Mouse (Mus musculus): ENCODE results near the gene Gpx3.

- TF ChIP-seq CTCF (IDR thresholded peaks at IDR 0.05; ENCODE audit: control insufficient read depth, insufficient read depth, insufficient read length) (no peak), CEBPB (IDR thresholded peaks at IDR 0.05; ENCODE audit: low read depth) (no peak), USF1 (IDR thresholded peaks at IDR 0.05; ENCODE audit: low read depth) (no peak), MAX (IDR thresholded peaks at IDR 0.05) (no peak), MYOG (IDR thresholded peaks at IDR 0.05; ENCODE audit: control insufficient read depth, extremely low read depth, insufficient read length) (no peak), MYOD1 (IDR thresholded peaks at IDR 0.05; ENCODE audit: control insufficient read depth, insufficient read length, low read depth) (no peak)
Observed at GRCm38 (mm10) chr11:54920127-54920972, 18.1 kb downstream of the Gpx3 start.

Measured in C2C12 (cell line).